Mouse (Mus musculus): ENCODE measurements at regions not wholly inside any gene's neighbourhood (a gene's known extent, or its start where the extent isn't known, plus 50 kb on each side); places are given as distances from the start of the nearest gene placed in this dataset.

GRCm38 (mm10) chr13:57275871-57276270, 380.1 kb upstream of the Trpc7 start:
- Histone ChIP-seq H3K9ac (replicated peaks; ENCODE audit: low read depth, low read length) (no peak overlapping the region), H3K4me3 (ENCODE audit: low read depth, low read length) (no peak overlapping the region), H3K4me2 (ENCODE audit: low read depth, low read length) (no peak overlapping the region), H3K36me3 (ENCODE audit: control insufficient read depth, insufficient read depth, low read length) (no peaks in the 10 kb centered on the region), H3K9me3 (ENCODE audit: control insufficient read depth, low read length) (no peaks in the 10 kb centered on the region), H3K4me1 (ENCODE audit: control insufficient read depth, insufficient read depth, low read length) (no peaks in the 10 kb centered on the region), H3K27me3 (ENCODE audit: control insufficient read depth, insufficient read depth, low read length) (no peaks in the 10 kb centered on the region), H3K27ac (ENCODE audit: low read depth, low read length) (no peak overlapping the region)
- 85% methylated on average over 11 of the region's 11 CpGs for WGBS
- no peak for ATAC-seq (ENCODE audit: low read depth)

DNA sequence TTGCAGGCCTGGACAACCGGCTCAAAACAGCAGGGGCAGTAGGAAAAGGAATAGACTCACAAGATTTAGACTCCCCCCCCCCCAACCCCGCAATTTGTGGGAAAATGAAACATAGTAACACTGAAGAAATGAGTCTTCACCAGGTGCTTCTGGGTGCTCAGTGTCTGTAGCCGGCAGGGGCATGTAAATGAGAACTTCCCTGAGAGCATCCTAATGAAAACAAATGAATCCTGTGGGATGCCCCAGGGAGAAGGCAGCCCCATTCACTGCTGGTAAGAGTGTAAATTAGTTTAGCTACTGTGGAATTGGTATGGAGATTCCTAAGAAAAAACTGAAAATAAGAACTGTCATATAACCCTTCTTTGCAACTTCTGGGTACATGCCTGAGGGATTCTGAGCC, 377.8 kb upstream of the Trpc7 start:
- H3K36me3 ChIP-seq (ENCODE audit: control insufficient read depth, insufficient read depth, low read length), result no peaks in the 10 kb centered on the region
- 20% methylated on average over 3 of the region's 3 CpGs for WGBS
- H3K9ac ChIP-seq (replicated peaks; ENCODE audit: low read depth, low read length), result no peak overlapping the region
- H3K27ac ChIP-seq (ENCODE audit: low read depth, low read length), result no peak overlapping the region
- ATAC-seq (ENCODE audit: low read depth), result no peak
- H3K4me3 ChIP-seq (ENCODE audit: low read depth, low read length), result no peak overlapping the region
- no peak overlapping the region for H3K4me2 ChIP-seq (ENCODE audit: low read depth, low read length)
- H3K27me3 ChIP-seq (ENCODE audit: control insufficient read depth, insufficient read depth, low read length), result no peaks in the 10 kb centered on the region
- no peaks in the 10 kb centered on the region for H3K9me3 ChIP-seq (ENCODE audit: control insufficient read depth, low read length)
- no peaks in the 10 kb centered on the region for H3K4me1 ChIP-seq (ENCODE audit: control insufficient read depth, insufficient read depth, low read length)

- Histone ChIP-seq H3K27me3 (ENCODE audit: control insufficient read depth, insufficient read depth, low read length) (no peaks in the 10 kb centered on the region), H3K4me1 (ENCODE audit: control insufficient read depth, insufficient read depth, low read length) (no peaks in the 10 kb centered on the region), H3K4me2 (ENCODE audit: low read depth, low read length) (no peak overlapping the region), H3K27ac (ENCODE audit: low read depth, low read length) (no peak overlapping the region), H3K4me3 (ENCODE audit: low read depth, low read length) (no peak overlapping the region), H3K9ac (replicated peaks; ENCODE audit: low read depth, low read length) (no peak overlapping the region), H3K36me3 (ENCODE audit: control insufficient read depth, insufficient read depth, low read length) (no peaks in the 10 kb centered on the region), H3K9me3 (ENCODE audit: control insufficient read depth, low read length) (no peaks in the 10 kb centered on the region)
- ATAC-seq (ENCODE audit: low read depth), result peak; percentile 83; the same call in 1 of the 2 replicates
- WGBS, result 15% methylated on average over 8 of the region's 8 CpGs
Observed at GRCm38 (mm10) chr13:57269614-57270013, 373.8 kb upstream of the Trpc7 start.

DNA sequence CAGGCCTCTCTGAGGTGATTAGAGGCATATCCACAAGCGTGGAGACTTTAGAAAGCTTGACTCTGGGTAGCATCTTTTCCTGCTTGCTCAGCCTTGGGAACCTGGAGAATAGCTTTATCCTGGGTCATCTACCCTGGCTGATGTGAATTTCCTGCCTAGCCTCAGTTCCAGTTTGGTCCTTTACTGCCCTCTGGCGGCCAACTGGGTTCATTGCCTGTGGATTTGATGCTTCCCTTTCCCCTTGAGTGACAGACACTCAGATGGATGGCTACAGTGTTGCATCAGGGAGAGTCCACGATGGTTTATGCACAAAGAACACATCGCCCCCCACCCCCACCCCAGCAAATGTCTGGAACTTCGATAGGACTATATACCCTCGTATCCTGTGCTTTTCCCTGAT, 364.1 kb upstream of the Trpc7 start:
- ATAC-seq (ENCODE audit: low read depth), result peak; percentile 65
- H3K4me3 ChIP-seq (ENCODE audit: low read depth, low read length), result no peak overlapping the region
- no peaks in the 10 kb centered on the region for H3K36me3 ChIP-seq (ENCODE audit: control insufficient read depth, insufficient read depth, low read length)
- 10% methylated on average over 6 of the region's 6 CpGs for WGBS
- H3K27ac ChIP-seq (ENCODE audit: low read depth, low read length), result no peak overlapping the region
- H3K4me1 ChIP-seq (ENCODE audit: control insufficient read depth, insufficient read depth, low read length), result no peaks in the 10 kb centered on the region
- H3K27me3 ChIP-seq (ENCODE audit: control insufficient read depth, insufficient read depth, low read length), result no peaks in the 10 kb centered on the region
- no peak overlapping the region for H3K4me2 ChIP-seq (ENCODE audit: low read depth, low read length)
- H3K9me3 ChIP-seq (ENCODE audit: control insufficient read depth, low read length), result no peaks in the 10 kb centered on the region
- H3K9ac ChIP-seq (replicated peaks; ENCODE audit: low read depth, low read length), result no peak overlapping the region

DNA sequence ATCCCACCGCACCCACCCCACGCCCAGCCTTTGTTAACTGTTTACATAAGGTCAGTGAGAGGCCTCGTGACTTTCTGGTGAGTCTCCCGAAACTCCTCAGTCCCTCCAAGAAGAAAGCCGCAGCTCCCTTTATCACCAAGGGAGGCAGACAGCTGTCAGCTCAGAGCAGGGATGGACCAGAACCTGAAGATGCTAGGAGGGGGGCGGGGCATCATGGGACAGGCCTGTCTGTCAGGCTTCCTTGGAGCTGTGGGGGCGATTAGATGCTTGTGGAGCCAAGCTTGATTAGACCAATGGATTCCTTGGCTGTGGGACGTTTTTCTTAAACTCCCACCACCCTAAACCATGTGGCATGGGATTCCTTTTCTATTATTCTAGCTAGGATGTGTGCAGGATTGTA, 363.7 kb upstream of the Trpc7 start:
- Histone ChIP-seq H3K9me3 (ENCODE audit: control insufficient read depth, low read length) (no peaks in the 10 kb centered on the region), H3K27ac (ENCODE audit: low read depth, low read length) (no peak overlapping the region), H3K4me3 (ENCODE audit: low read depth, low read length) (no peak overlapping the region), H3K4me2 (ENCODE audit: low read depth, low read length) (no peak overlapping the region), H3K4me1 (ENCODE audit: control insufficient read depth, insufficient read depth, low read length) (no peaks in the 10 kb centered on the region), H3K27me3 (ENCODE audit: control insufficient read depth, insufficient read depth, low read length) (no peaks in the 10 kb centered on the region), H3K36me3 (ENCODE audit: control insufficient read depth, insufficient read depth, low read length) (no peaks in the 10 kb centered on the region), H3K9ac (replicated peaks; ENCODE audit: low read depth, low read length) (no peak overlapping the region)
- ATAC-seq (ENCODE audit: low read depth), result no peak
- 76% methylated on average over 8 of the region's 8 CpGs for WGBS

- H3K9ac ChIP-seq (replicated peaks; ENCODE audit: low read depth, low read length), result no peak overlapping the region
- no peaks in the 10 kb centered on the region for H3K9me3 ChIP-seq (ENCODE audit: control insufficient read depth, low read length)
- H3K4me1 ChIP-seq (ENCODE audit: control insufficient read depth, insufficient read depth, low read length), result no peaks in the 10 kb centered on the region
- no peak overlapping the region for H3K4me3 ChIP-seq (ENCODE audit: low read depth, low read length)
- H3K27ac ChIP-seq (ENCODE audit: low read depth, low read length), result no peak overlapping the region
- no peak for ATAC-seq (ENCODE audit: low read depth)
- WGBS, result 92% methylated on average over 11 of the region's 11 CpGs
- H3K4me2 ChIP-seq (ENCODE audit: low read depth, low read length), result no peak overlapping the region
- H3K36me3 ChIP-seq (ENCODE audit: control insufficient read depth, insufficient read depth, low read length), result no peaks in the 10 kb centered on the region
- H3K27me3 ChIP-seq (ENCODE audit: control insufficient read depth, insufficient read depth, low read length), result no peaks in the 10 kb centered on the region
Observed at GRCm38 (mm10) chr13:57255920-57256319, 360.1 kb upstream of the Trpc7 start.

GRCm38 (mm10) chr13:57249851-57250250, 354.1 kb upstream of the Trpc7 start:
- no peaks in the 10 kb centered on the region for H3K36me3 ChIP-seq (ENCODE audit: control insufficient read depth, insufficient read depth, low read length)
- 90% methylated on average over 5 of the region's 5 CpGs for WGBS
- no peak overlapping the region for H3K9ac ChIP-seq (replicated peaks; ENCODE audit: low read depth, low read length)
- H3K27me3 ChIP-seq (ENCODE audit: control insufficient read depth, insufficient read depth, low read length), result no peaks in the 10 kb centered on the region
- no peak overlapping the region for H3K4me3 ChIP-seq (ENCODE audit: low read depth, low read length)
- H3K9me3 ChIP-seq (ENCODE audit: control insufficient read depth, low read length), result no peaks in the 10 kb centered on the region
- no peaks in the 10 kb centered on the region for H3K4me1 ChIP-seq (ENCODE audit: control insufficient read depth, insufficient read depth, low read length)
- no peak overlapping the region for H3K4me2 ChIP-seq (ENCODE audit: low read depth, low read length)
- ATAC-seq (ENCODE audit: low read depth), result no peak
- no peak overlapping the region for H3K27ac ChIP-seq (ENCODE audit: low read depth, low read length)

DNA sequence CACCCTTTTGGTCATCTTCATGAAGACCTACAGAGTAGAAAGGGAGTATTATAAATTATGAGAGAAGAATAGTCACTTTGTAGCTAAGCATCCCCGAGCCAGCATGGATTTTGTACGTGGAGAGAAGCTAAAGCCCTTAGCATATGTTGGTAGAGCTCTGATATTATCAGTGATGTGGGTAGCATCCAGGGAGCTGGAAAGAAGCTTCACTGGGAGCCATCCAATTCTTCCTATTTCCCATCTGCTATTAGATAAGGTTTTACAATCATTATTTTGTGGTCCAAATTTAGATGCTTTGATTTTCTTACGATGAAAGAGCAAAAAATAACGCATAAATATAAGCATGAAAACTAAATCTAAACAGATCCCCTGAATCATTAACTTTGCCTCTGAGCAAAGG, 353.6 kb upstream of the Trpc7 start:
- 85% methylated on average over 4 of the region's 4 CpGs for WGBS
- H3K9ac ChIP-seq (replicated peaks; ENCODE audit: low read depth, low read length), result no peak overlapping the region
- no peak for ATAC-seq (ENCODE audit: low read depth)

DNA sequence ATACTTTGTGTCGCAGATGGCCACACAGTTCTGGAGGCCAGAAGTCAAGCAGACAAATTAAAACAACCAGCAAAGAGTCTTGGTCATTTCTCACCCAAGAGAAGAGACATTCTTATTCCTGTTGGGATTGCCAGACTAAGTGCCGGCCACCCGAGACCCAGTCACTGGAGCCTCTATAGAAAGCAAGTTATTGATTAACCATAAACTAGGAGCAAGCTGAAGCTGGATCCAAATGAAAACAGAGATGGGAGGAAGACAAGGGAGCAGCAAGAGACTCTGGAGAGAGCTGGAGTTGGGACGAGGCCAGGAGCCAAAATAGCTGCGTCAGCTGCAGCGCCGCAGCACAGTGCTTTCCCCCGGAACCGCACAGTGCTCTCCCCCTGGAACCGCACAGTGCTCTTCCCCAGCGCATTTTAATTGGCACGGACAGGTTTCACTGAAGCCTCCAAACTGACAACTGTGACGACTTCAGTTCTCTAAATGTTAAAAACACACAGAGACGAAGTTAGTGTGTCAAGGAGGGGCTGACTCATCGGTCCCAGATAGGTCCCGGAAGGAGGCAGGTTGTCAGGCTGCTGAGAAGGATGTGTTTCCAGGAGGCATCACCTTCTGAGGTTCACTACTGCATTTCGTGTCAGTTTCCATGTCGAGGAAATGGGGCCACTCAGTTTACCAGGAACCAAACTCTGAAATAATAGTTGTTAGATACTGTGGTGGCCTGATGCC, 350.6 kb upstream of the Trpc7 start:
- Histone ChIP-seq H3K27me3 (ENCODE audit: control insufficient read depth, insufficient read depth, low read length) (no peaks in the 10 kb centered on the region), H3K9ac (replicated peaks; ENCODE audit: low read depth, low read length) (no peak overlapping the region), H3K9me3 (ENCODE audit: control insufficient read depth, low read length) (no peaks in the 10 kb centered on the region), H3K4me1 (ENCODE audit: control insufficient read depth, insufficient read depth, low read length) (no peaks in the 10 kb centered on the region), H3K27ac (ENCODE audit: low read depth, low read length) (no peak overlapping the region), H3K4me3 (ENCODE audit: low read depth, low read length) (no peak overlapping the region), H3K4me2 (ENCODE audit: low read depth, low read length) (no peak overlapping the region), H3K36me3 (ENCODE audit: control insufficient read depth, insufficient read depth, low read length) (no peaks in the 10 kb centered on the region)
- WGBS, result 56% methylated on average over 18 of the region's 18 CpGs
- no peak for ATAC-seq (ENCODE audit: low read depth)

More for the DNA sequence above, 353.6 kb upstream of the Trpc7 start:
- Histone ChIP-seq H3K27me3 (ENCODE audit: control insufficient read depth, insufficient read depth, low read length) (no peaks in the 10 kb centered on the region), H3K4me1 (ENCODE audit: control insufficient read depth, insufficient read depth, low read length) (no peaks in the 10 kb centered on the region), H3K4me2 (ENCODE audit: low read depth, low read length) (no peak overlapping the region), H3K27ac (ENCODE audit: low read depth, low read length) (no peak overlapping the region), H3K36me3 (ENCODE audit: control insufficient read depth, insufficient read depth, low read length) (no peaks in the 10 kb centered on the region), H3K4me3 (ENCODE audit: low read depth, low read length) (no peak overlapping the region), H3K9me3 (ENCODE audit: control insufficient read depth, low read length) (no peaks in the 10 kb centered on the region)

All from neural tube, embryonic 14.5 days (tissue).